Mouse (Mus musculus): Measurements from ENCODE around the gene Actl7b.

Gene Actl7b

DNA sequence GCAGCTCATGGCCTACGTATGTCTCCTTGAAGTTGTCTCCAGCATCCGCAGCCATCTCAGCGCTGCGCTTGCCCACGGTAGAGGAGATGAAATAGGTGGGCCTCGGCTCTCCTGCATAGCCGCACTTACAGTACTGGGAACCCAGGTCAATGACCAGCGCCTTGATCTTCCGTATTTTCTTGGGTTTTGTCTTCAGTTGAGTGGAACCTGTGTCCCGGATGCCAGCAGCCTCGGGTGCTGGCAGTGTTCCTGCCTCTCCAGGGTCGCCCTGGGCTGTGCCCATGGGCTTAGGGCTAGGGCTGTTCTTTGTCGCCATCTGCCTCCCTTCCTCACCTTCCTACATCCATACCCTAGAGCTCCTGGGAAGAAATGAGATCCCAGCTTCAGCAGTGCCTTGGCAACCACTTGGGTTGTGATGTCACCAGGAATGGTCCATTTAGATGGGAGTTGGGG is at the start of gene Actl7b:
TSS of gene Actl7b (minus strand) at position 403 of the 453 bp plus-strand sequence.
- DNase-seq (ENCODE audit: low spot score) = no peak

DNA sequence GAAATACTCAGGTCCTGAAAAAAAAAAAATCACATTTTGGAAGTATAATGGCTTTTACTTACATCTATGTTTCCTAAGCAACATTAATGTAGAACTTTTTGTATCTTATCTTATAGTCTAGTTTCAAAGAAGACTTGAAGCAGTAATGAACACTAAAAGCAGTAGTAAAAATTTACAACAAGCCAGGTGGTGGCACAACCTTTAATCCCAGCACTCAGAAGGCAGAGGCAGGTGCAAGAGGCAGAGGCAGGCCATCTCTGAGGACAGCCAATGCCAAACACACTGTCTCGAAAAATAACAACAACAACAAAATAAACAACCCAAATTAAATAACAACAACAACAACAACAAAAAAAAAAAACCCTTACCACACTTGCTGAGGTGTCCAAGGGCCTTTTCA is 29.8 kb upstream of the Actl7b start:
- DNase-seq (ENCODE audit: low spot score) = no peak

DNA sequence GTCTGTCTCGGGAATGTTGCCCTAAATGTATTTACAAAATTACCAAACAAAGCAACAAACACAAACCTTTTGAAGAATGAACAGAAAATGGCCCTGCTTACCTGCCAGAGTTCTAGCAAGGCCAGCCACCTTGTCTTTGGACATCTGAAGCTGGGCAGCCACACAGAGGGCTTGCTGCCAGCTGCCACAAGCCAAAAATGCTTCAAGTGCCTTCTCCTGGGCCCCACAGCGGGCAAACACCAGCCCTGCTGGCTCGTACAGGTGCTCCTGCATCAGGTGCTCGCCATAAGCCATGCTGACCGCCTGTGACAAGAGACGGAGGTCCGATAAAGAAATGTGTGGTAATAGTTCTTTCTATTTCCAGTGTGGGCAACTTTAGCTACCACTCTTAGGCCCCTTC is 27.7 kb upstream of the Actl7b start:
- no peak for DNase-seq (ENCODE audit: low spot score)

DNA sequence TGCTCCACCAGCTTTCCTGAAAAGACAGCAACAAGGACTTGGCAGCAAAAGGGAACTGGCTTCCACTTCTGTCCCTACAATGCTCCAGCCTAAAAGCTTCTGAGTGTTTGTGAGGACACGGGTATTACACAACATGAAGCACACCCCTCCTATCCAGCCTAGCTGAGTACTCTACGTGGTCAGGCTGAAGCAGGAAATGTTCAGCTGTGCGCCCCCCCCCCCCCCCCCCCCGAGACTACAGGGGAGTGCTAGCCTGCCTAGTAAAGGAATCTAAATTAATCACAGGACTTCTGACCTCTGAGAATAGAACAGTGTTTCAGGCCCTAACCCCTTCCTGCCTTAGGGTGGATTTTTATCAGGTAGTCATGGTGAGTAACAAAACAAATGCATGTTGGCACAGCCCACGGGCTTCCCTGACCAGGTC is 26.6 kb upstream of the Actl7b start:
- no peak for DNase-seq (ENCODE audit: low spot score)

DNA sequence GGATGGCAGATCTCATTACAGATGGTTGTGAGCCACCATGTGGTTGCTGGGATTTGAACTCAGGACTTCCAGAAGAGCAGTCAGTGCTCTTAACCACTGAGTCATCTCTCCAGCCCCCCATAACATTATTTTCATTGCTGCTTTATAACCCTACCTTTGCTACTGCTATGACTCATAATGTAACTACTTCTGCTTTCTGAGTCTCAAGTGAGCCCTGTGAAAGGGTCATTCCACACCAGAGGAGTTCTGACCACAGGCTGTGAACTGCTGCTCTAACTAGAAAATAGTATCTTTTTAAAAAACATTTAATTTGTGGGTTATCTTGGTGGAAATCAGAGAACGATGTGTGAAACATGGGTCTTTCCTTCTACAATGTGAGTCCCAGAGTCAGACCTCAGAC is 16.4 kb upstream of the Actl7b start:
- no peak for DNase-seq (ENCODE audit: low spot score)

DNA sequence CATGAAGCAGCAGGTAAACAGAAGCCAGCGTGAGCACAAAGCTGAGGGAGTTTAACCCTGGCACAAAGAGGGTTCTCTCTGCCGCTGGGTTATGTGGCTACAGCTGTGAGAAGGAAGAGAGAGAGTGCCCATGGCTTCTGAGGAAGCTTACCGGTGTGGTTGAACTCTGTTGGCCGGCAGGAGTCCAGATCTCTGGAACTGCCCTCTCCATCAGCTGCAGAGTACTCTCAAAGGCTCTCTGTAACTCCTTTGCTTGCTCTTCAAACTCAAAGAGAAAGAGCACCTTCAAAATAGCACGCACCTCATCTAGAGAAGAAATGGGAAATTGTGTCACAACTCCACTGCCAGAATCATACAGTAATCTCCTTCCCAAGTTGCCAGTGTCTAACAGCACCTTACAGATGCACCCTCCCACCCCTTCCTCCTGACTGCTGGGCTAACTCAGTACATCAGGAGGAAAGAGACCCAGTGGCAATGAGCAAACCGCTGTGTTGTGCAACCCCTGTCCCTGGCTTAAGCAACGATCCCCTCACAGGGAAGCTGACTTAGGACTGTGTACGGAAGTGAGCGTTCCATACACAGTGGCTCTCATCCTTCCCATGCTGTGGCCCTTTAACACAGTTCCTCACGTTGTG is 15.8 kb upstream of the Actl7b start:
- no peak for DNase-seq (ENCODE audit: low spot score)

DNA sequence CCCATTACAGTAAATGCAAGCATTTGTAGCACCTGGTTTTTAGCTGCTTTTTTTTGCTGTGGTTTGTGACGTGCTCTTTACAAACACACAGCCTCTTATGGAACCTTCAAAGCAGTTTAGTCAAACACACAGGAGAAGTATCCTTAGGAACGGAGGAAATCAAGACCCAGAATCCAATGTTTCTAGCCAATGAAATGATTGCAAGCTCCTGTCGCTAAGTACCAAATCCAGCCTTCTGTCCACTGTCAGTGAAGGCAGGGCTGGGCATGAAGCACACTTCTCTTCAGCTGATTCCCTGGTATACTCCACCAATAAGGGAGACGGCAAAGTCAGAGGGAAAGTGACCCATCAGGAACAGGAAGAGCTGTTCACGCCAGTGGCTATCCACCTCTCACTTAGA is 14.8 kb upstream of the Actl7b start:
- DNase-seq (ENCODE audit: low spot score) = no peak

DNA sequence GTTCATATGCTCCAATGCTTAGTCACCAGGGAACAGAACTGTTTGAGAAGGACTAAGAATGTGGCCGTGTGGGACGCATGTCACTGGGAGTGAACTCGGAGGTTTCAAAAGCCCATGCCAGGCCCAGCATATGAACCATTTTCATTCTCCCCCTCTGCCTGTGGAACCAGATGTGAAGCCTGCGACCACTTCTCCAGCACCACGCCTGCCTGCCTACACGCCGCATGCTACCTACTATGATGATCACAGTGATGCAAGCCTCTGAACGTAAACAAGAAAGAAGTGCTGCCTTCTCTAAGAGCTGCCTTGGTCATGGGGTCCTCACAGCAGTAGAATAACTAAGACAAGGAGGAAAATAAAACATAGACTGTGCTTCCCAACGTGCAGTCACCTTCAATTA is 6.2 kb upstream of the Actl7b start:
- no peak for DNase-seq (ENCODE audit: low spot score)

DNA sequence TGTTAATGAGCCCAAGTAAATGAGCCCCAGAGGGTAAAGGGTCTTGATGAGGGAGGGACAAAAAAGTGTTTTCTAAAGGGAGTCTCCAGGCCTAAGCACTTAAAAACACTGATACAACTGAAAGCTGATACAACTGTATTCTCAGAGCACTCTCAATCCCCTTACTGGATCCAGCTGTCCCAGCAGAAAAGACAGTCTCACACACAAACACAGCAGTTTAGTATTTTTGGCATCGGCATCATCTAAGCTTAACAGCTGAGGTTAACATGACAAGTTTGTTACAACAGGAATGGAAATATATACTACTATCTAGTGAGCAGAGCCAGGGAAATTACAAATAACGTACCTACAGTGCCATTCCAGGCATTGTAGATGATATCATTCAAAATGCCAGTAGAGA is 5.1 kb upstream of the Actl7b start:
- DNase-seq (ENCODE audit: low spot score) = no peak

DNA sequence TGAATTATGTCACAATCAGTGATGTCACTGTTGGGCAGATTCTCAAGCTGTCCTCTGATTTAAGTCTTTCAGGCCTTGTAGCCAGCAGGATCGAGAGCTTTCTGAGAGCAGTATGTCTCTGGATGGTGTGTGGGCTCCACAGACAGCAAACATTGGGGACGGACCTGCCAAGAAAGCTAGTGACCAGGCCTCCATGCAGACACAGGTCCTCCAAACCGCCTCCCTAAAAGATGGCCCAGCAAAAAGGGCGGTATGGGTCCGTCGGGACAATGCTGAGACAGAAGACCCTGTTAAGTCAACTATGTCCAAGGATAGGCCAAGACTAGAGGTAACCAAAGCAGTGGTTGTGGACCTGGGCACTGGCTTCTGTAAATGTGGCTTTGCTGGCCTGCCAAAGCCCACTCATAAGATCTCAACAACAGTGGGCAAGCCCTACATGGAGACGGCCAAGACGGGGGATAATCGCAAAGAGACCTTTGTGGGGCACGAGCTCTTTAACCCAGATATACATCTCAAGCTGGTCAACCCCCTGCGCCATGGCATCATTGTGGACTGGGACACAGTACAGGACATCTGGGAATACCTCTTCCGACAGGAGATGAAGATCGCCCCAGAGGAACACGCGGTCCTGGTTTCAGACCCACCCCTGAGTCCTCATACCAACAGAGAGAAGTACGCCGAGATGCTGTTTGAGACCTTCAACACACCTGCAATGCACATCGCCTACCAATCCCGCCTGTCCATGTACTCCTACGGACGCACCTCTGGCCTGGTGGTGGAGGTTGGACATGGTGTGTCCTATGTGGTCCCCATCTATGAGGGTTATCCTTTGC is 2.3 kb upstream of the Actl7b start, which contains the start of gene Actl7a:
TSS of gene Actl7a (plus strand) at position 51 of the 833 bp plus-strand sequence.
- DNase-seq (ENCODE audit: low spot score) = no peak

DNA sequence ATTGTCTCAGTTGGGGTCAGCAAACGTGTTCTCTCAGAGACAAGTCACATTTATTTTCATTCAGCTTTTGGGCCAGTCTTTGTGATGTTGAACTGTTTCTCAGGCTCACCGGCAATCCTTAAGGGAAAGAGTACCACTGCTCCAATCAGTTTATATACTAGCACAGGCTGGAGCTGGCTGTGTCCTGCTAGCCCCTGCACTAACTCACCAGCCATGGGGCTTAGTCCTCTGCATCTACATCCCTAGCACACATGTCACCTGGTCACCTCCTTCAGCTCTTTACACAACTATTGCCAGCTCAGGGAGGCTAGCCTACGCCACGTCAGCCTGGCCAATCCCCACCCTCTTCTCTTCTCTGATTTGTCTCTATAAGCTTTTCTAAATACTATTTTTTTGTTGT is 1.5 kb upstream of the Actl7b start:
- no peak for DNase-seq (ENCODE audit: low spot score)

DNA sequence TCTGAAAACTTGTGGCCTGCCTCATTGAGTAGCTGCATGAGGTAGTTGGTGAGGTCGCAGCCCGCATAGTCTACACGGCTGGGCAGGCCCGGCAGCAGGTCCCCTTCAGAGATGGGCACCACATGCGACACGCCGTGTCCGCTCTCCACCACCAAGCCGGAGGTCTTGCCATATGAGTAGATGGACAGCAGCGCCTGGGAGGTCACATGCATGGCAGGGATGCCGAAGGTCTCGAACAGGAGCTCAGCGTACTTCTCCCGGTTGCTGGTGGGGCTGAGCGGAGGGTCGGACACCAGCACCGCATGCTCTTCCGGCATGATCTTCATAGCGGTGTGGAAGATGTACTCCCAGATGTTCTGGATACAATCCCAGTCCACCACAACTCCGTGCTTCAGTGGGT is 632 bp downstream of the Actl7b start:
- no peak for DNase-seq (ENCODE audit: low spot score)

DNA sequence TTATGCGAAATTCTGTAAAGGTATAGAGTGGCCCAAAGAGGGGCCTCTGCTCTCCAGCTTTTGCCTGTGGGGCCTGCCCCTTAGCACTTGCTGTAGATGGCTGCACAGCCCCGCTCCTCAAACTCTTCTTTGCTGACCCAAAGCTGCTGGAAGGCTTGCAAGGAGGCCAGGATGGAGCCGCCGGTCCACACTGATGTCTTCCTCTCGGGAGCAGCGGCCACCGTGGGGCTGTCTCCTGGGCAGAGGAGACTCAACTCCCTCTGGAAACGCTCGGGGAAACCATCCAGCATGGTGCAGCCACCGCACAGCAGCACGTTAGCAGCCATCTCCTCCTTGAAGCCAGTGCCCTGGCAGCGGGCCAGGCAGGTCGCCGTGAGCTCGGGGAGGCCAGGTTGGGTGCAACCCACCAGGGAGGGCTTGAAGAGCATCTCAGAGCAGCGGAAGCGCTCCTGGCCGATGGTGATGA is 1.2 kb downstream of the Actl7b start, which contains the start of gene Gm26657:
TSS of gene Gm26657 (plus strand) at position 51 of the 466 bp plus-strand sequence.
- no peak for DNase-seq (ENCODE audit: low spot score)

DNA sequence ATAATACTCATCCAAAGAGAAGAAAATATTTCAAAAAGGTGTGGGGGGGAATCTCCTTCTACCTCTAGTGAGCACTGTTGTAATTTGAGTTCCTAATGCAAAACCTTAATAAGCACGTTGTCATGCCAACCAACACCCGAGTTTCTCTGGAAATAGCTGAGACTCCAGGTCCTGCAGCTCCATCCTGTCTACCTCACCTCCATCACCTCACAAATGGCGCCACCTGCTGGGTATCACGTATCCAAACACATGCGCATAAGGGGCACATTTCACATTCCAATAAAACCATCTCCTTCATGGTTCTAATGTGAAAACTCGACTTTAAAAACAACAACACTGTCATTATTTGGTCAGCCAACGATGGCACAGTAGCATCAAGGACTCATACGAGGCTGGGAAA is 15.4 kb downstream of the Actl7b start:
- no peak for DNase-seq (ENCODE audit: low spot score)

DNA sequence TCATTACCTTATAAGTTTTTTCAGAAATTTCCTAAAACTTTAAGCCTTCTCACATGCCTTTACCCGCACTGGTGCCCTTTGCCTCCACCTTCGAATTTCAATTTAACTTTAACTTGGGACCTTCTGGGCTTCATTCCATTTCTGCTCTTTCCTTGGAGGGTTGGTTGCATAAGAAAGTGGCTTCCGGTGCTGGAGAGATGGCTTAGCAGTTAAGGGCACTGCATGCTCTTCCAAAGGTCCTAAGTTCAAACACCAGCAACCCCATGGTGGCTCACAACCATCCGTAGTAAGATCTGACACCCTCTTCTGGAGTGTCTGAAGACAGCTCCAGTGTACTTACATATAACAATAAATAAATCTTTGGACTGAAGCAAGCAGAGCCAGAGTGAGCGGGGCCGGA is 18.0 kb downstream of the Actl7b start:
- no peak for DNase-seq (ENCODE audit: low spot score)

DNA sequence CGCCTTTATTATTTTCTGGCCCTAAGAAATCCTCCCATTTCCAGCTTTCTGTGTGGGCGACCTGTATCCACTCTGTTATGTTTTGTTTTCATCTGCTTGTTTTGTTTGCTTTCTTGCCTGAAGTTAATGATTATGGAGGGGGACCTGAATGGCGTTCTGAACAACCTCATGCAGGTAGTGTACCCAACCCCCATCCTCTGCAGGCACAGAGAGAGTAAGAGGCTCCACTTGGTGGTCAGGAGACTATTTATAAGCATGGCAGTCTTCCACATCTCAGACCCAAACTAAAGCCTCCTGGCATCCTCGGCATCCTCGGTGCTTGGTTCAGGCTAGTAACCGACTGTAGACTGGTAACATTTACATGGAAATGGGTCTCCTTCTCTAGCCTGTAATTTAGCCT is 18.9 kb downstream of the Actl7b start:
- DNase-seq (ENCODE audit: low spot score) = no peak

DNA sequence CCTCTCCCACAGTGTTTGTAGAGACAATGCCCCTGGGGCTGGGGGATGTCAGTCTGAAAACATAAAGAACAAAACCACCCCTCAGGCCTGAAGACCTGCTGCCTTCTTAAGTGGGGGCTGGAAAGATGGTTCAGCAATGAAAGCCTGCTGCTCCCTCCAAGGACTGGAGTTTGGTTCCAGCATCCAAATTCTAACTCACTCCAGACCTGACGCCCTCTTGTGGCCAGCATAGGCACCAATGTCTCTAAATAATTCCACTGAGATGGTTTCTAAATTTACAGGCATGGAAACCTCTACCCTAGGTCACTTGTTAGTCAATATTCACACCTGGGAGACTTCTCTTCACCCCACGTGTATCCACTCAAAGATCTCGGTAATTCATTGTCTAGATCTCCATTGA is 19.8 kb downstream of the Actl7b start:
- DNase-seq (ENCODE audit: low spot score) = no peak

DNA sequence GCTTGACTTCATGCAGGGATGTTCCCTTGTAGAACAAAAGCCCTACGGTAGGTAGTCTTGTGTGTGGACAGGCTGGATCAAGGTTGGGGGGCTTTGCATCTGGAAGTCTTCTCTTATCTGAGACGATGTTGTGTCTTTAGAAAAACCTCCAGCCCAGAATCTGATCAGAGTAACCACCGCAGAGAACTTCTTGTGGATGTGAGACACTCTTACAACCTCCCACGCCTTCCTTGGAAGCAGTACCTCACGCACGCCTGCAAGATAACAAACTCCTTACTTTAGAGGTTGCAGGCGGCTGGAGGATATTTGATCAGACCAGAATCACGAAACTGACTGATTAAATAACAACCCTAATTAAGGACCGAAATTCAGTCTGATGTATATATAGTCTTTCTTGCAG is 20.8 kb downstream of the Actl7b start:
- DNase-seq (ENCODE audit: low spot score) = no peak

DNA sequence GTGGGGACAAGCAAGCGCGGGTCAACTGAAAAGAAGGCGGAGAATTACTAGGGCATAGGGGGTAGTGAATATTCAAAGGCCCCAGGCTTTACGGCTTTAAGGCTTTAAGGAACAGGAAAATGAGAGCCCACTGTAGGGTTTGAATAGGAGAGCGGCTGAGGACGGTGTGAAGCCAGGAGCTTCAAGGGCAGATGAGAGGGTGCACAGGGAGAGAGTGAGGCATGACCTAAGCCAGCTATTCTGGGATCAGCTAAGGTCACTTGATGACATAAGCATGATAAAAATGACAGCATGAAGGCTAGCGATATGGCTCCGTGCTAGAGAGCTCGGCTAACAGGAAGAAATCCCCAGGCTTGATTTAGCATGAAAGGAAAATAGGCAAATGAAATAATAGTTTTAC is 21.8 kb downstream of the Actl7b start:
- no peak for DNase-seq (ENCODE audit: low spot score)

DNA sequence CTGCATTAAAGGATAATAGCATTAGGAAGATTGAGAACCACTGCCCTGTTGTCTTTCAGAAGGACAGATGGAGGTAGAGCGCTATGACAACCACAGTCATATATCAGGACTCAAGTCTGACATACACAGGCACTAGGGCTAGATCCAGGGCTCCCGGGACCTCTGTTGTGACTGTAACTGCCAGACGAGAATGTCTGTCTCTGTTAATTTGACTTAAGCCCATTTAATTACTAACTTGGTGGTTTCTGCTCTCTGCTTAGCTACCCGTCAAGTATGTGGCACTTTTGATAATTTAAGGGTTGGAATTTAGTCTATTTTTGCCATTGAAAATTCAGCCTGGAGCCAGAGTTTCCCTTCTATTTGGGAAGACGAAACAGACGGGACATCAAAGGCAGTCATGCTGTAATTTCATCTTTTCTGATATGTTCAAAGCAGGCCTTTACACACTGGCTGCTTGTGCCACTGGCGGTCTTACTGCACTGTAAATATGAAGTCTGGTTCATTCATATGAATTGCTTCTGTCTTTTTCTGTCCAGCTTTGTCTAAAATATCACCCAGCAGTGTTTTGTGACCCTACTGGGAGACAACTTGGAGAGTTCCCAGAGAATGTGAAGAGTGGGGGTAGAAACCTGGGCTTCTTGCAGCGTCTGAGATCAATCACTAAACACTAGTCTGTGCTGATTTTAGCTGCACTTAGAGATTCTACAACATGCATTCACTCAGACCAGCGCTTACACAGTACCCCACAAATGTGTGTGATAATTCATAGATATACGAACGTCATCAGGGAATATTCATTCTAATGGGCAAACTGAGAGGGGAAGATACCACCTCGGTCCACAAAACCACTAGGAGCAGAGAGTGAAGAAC is 22.4 kb downstream of the Actl7b start:
- no peak for DNase-seq (ENCODE audit: low spot score)

DNA sequence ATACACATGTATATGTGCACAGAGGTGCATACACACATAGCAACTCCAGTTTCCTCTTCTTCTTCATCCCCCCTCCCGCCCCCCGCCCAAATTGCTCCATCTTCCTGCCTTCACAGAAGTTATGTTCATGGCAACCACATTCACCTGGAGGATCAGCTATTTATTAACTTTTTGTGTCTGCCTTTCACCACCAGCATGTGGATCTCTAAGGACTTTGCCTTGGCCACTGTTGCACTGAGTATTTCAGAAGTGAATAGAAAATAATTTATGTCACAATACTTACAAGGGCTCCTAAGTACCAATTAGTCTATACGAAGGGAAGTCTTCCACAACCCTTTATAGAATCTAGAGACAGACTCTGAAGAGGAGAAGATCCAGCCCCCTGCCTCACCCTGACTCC is 23.3 kb downstream of the Actl7b start:
- no peak for DNase-seq (ENCODE audit: low spot score)

DNA sequence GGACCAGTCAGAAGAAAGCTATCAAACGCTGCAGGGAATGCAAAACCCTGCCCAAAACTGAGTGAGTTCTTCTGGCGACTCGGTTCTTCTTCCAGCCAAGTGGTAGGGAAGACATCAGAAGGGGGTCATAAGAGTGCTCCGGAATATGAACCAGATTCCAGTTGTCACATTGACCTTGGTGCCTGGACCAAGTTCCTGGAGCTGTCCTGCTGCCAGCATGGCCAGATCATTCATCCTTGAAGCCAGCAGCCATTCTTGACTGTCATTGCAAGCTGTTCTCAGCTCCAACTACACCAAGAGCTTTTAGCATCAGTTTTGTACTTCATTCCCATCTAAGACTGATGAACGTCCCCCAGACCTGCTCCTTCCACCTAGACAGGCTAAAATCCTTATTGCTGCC is 24.4 kb downstream of the Actl7b start:
- DNase-seq (ENCODE audit: low spot score) = no peak

Measured in ovary, adult 18-20 months (tissue).